Mouse (Mus musculus): ENCODE data around the gene Capn10.

DNA sequence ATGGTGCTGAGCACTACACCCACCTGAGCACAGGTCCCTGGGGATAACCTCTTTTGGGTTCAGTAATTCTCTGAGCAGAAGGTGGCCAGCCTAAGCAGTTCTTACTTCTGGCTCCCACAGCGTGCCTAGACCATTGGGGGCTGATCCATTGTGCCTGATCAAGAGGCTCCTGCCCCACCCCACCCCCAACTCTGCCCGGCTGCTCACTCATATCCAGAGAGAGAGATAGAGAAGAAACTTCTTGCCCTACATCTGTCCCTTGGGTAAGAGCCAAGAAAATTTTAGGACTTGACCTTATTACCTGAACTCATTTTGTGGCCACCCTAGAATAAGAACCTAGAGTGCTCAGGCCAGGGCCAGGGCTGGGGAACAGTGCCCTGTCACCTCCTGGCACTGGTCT lies 58.7 kb downstream of the Capn10 start:
- TF ChIP-seq CTCF (IDR thresholded peaks at IDR 0.05) (no peak), EP300 (IDR thresholded peaks at IDR 0.05; ENCODE audit: insufficient read depth, low read depth, low read length) (no peak), POLR2A (IDR thresholded peaks at IDR 0.05; ENCODE audit: insufficient read depth, low read depth, low read length) (no peak)
